Mouse (Mus musculus): ENCODE measurements around the gene Cypt3.

Gene Cypt3

DNA sequence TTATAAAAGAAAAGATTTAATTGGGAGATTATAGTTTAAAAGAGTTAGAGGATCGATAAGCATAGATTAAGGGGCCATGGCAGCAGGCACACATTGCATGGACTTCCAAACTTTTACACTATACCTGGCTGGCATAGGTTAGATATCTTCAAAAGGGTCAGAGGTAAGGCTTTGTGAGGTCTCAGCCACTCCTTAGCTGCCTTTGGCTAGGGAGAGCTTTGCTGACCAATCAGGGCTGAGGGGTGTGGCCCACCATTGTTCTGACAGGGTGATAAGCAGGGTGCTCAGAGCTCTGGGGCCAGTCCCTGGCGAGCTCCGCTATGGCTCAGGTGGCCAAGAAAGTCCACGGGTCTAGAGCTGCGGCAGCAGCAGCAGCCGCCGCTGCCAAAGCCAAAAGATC, at the start of gene Cypt3:
Cypt3 (plus strand) TSS at position 301 of the 400 bp plus-strand sequence.
- DNase-seq = no peak

DNA sequence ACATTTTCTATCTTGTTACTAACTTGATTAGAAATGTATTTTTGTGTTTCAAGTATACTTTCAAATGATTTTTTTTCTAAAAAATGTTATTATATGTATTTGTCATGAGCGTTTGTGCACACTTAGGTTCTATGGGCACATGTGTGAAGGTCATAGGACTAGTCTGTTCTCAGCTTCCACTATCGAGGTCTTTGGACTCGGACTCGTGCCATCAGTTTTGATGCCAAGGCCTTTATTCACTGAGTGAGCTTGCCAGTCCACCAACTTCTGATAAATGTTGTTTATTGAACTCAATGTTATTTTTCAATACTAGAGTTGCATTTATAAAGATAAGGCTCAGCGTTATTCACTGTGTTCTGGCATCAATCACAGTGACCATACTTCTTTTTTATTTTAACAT, 42.9 kb upstream of the Cypt3 start:
- no peak for DNase-seq

DNA sequence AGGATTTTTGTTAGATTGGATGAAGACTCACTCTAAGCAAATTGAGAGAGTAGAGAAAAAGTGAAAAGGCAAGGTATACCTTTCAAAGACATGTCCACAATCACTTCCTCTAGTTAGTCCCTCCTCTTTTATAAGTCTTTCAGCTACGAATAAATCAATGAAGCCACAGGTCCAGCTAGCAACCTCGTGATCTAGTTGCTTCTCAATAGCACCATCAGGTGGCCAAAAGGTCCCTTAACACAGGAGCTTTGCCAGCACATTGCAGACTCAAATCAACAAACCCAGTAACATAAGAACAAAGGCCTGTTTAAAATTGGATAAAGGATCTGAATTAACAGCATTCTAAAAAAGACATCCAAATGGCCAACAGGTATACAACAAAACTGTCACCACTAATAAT, 30.0 kb upstream of the Cypt3 start:
- peak; percentile 36 to 41 for DNase-seq

DNA sequence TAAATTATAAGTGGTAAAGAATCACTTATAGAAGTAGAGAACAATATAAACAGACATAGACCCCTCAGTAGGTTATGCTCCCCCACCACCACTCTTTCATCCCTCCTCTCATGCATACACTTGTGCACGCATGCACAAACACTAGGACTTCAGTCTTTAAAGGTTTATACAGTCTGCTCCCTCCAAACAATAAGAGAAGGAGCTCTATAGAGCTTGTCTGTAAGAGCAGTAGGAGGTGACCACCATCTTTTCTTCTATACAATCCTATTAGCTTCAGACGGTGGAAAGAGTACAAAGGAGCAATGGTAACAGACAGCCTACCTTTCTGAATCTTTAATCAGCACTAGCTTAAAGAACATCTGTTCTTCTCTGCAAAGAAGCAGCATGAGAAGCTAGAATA, 1.8 kb upstream of the Cypt3 start:
- DNase-seq = no peak

DNA sequence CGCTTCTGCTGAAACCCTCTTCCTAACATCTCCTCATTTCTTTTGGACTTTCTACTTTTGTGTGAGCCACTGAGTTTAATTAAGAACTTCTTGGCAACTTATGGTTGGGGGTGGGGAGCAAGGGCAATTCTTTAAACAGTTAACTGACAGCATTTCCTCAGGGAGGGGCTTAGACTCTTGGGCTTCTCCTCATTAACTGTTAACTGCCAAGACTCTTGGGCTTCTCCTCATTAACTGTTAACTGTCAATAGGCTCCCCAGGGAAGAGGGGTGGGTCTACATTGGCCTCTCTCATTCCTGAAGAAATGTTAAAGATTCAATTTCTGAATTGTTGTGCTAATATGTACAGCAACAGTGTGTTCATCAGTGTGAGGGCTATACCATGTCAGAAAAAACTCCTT, 6.3 kb downstream of the Cypt3 start:
- no peak for DNase-seq

DNA sequence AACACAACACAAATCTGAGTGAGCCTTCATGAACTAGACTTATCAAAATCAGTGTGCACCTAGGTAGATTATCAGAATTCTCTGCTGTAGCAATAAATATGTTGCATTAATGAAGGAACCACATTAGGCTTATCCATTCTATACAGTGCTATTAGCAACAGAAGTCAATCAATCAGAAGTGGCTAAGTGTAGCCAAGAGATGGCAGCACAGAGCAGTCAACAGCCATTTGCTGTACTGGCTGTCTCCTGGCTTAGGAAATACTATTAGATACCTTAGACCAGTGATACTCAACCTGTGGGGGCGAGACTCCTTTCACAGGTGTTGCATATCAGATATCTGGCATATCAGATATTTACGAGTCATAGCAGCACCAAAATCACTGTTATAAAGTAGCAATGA, 41.2 kb downstream of the Cypt3 start:
- DNase-seq = peak in 1 of 2 experiments; percentile 1

Data from cerebellum, postnatal 14 days (tissue).